Mouse (Mus musculus) heart, embryonic 11.5 days (tissue): Measurements from ENCODE around the gene Prss54. TPM values are rescaled to one million over a fixed set of nuclear protein-coding genes. Genes with fewer than 3 reads are reported as not detected.

ENCODE experiments used
- ATAC-seq: fragments of 200-750 bp; cut with Nextera tagmentation; replicated peaks from 2 replicates; pipeline ENCODE4 v1.8.0; 2017; ENCODE audit warnings: moderate library complexity; ENCODE audit not compliant: insufficient number of reproducible peaks, low FRiP score, low TSS enrichment
- H3K27ac ChIP-seq: fragments of 300-500 bp; sonication (generic); 2 replicates; pipeline ENCODE4 v1.5.1; 2014; ENCODE audit warnings: mild to moderate bottlenecking, low read depth, low read length
- H3K27me3 ChIP-seq: fragments of 300-500 bp; sonication (generic); 2 replicates; pipeline ENCODE4 v1.6.1; 2014; ENCODE audit warnings: mild to moderate bottlenecking, low read length, mixed read lengths; ENCODE audit not compliant: control insufficient read depth, insufficient read depth
- H3K36me3 ChIP-seq: fragments of 300-500 bp; sonication (generic); 2 replicates; pipeline ENCODE4 v1.6.1; 2014; ENCODE audit warnings: mild to moderate bottlenecking, low read length, moderate library complexity, mixed read lengths; ENCODE audit not compliant: control insufficient read depth, insufficient read depth
- H3K4me1 ChIP-seq: fragments of 300-500 bp; sonication (generic); 2 replicates; pipeline ENCODE4 v1.6.1; 2014; ENCODE audit warnings: low read length; ENCODE audit not compliant: control insufficient read depth, insufficient read depth
- H3K4me2 ChIP-seq: fragments of 300-500 bp; sonication (generic); 2 replicates; pipeline ENCODE4 v1.6.1; 2014; ENCODE audit warnings: mild to moderate bottlenecking, moderate library complexity
- H3K4me3 ChIP-seq: fragments of 300-500 bp; sonication (generic); 2 replicates; pipeline ENCODE4 v1.5.1; 2014; ENCODE audit warnings: low read depth, low read length
- H3K9ac ChIP-seq: fragments of 300-500 bp; sonication (generic); 2 replicates; pipeline ENCODE4 v1.6.1; 2014; ENCODE audit warnings: mild to moderate bottlenecking, low read depth, low read length, moderate library complexity
- H3K9me3 ChIP-seq: fragments of 300-500 bp; sonication (generic); replicated peaks from 2 replicates; pipeline ENCODE4 v1.6.1; 2016; ENCODE audit warnings: low read length; ENCODE audit not compliant: control insufficient read depth
- WGBS: fragments of 180-500 bp; shearing (Covaris S2); extraction: QIAGEN DNeasy Blood & Tissue Kit; methylation state at CpG from one replicate; pipeline ENCODE4 v1.1.7; 2014; ENCODE audit not compliant: insufficient replicate concordance; 5-methylcytosine and 5-hydroxymethylcytosine counted together
- polyA plus RNA-seq: library from polyadenylated mRNA; unstranded; fragments of >200 nt; fragmentation: Nextera tagmentation; extraction: Ambion mirVana; gene quantifications from 2 replicates; pipeline ENCODE4 v1.2.1, GENCODE M21; 2014

Gene Prss54
- polyA plus RNA-seq, 1 experiment from 2014 or later = not detected

GRCm38 (mm10) chr8:95602168-95602567 is 26.0 kb upstream of the Prss54 start:
- no peak for ATAC-seq
- H3K27me3 ChIP-seq = no peaks in the 10 kb centered on the region
- WGBS = 61% methylated on average over 2 of the region's 2 CpGs
- 0 out of 2 replicates have a peak, but pooled peaks cover 2% of the 10 kb centered on the region for H3K4me1 ChIP-seq
- H3K9me3 ChIP-seq = no peaks in the 10 kb centered on the region
- H3K4me2 ChIP-seq = no peak overlapping the region
- no peak overlapping the region for H3K27ac ChIP-seq
- no peak overlapping the region for H3K4me3 ChIP-seq
- no peak overlapping the region for H3K9ac ChIP-seq
- H3K36me3 ChIP-seq = no peaks in the 10 kb centered on the region

- H3K4me1 ChIP-seq = 0 out of 2 replicates have a peak, but pooled peaks cover 2% of the 10 kb centered on the region
- H3K4me3 ChIP-seq = no peak overlapping the region
- 67% methylated on average over 15 of the region's 15 CpGs for WGBS
- no peaks in the 10 kb centered on the region for H3K27me3 ChIP-seq
- no peaks in the 10 kb centered on the region for H3K36me3 ChIP-seq
- no peak overlapping the region for H3K27ac ChIP-seq
- H3K9ac ChIP-seq = no peak overlapping the region
- no peak overlapping the region for H3K4me2 ChIP-seq
- ATAC-seq = no peak
- H3K9me3 ChIP-seq = no peaks in the 10 kb centered on the region
Measured at GRCm38 (mm10) chr8:95601306-95601705, 25.2 kb upstream of the Prss54 start.

GRCm38 (mm10) chr8:95599861-95600260 is 23.7 kb upstream of the Prss54 start:
- Histone ChIP-seq H3K36me3 (no peaks in the 10 kb centered on the region), H3K4me1 (0 out of 2 replicates have a peak, but pooled peaks cover 4% of the 10 kb centered on the region), H3K27me3 (no peaks in the 10 kb centered on the region), H3K4me2 (peak overlapping the region; percentile 50), H3K27ac (no peak overlapping the region), H3K9me3 (no peaks in the 10 kb centered on the region), H3K4me3 (peak overlapping the region; percentile 17; the same call in 1 of the 2 replicates), H3K9ac (no peak overlapping the region)
- WGBS = 8% methylated on average over 11 of the region's 11 CpGs
- ATAC-seq = no peak

GRCm38 (mm10) chr8:95596841-95597241 is 20.7 kb upstream of the Prss54 start:
- H3K27ac ChIP-seq = peak overlapping the region; percentile 92
- no peaks in the 10 kb centered on the region for H3K27me3 ChIP-seq
- peak; percentile 82 for ATAC-seq
- H3K4me1 ChIP-seq = 0 out of 2 replicates have a peak, but pooled peaks cover 4% of the 10 kb centered on the region
- no peak overlapping the region for H3K9ac ChIP-seq
- H3K36me3 ChIP-seq = no peaks in the 10 kb centered on the region
- 28% methylated on average over 4 of the region's 4 CpGs for WGBS
- no peaks in the 10 kb centered on the region for H3K9me3 ChIP-seq
- H3K4me2 ChIP-seq = peak overlapping the region; percentile 6; the same call in 1 of the 2 replicates
- no peak overlapping the region for H3K4me3 ChIP-seq

GRCm38 (mm10) chr8:95595131-95595530 is 19.0 kb upstream of the Prss54 start:
- H3K9ac ChIP-seq = no peak overlapping the region
- no peaks in the 10 kb centered on the region for H3K36me3 ChIP-seq
- H3K27me3 ChIP-seq = no peaks in the 10 kb centered on the region
- WGBS = 79% methylated on average over 14 of the region's 14 CpGs
- H3K4me1 ChIP-seq = 0 out of 2 replicates have a peak, but pooled peaks cover 4% of the 10 kb centered on the region
- ATAC-seq = no peak
- H3K9me3 ChIP-seq = no peaks in the 10 kb centered on the region
- H3K4me3 ChIP-seq = no peak overlapping the region
- H3K27ac ChIP-seq = no peak overlapping the region
- H3K4me2 ChIP-seq = no peak overlapping the region

- Histone ChIP-seq H3K27ac (no peak overlapping the region), H3K4me1 (0 out of 2 replicates have a peak, but pooled peaks cover 4% of the 10 kb centered on the region), H3K27me3 (no peaks in the 10 kb centered on the region), H3K9me3 (no peaks in the 10 kb centered on the region), H3K4me3 (no peak overlapping the region), H3K4me2 (no peak overlapping the region), H3K36me3 (no peaks in the 10 kb centered on the region), H3K9ac (no peak overlapping the region)
- WGBS = 88% methylated on average over 7 of the region's 7 CpGs
- no peak for ATAC-seq
Measured at GRCm38 (mm10) chr8:95593439-95594393, 17.6 kb upstream of the Prss54 start.

GRCm38 (mm10) chr8:95592131-95592780 is 16.1 kb upstream of the Prss54 start:
- Histone ChIP-seq H3K4me2 (peak overlapping the region; percentile 4; the same call in 1 of the 2 replicates), H3K27ac (peak overlapping the region; percentile 62), H3K9me3 (no peaks in the 10 kb centered on the region), H3K4me3 (no peak overlapping the region), H3K9ac (no peak overlapping the region), H3K27me3 (no peaks in the 10 kb centered on the region), H3K36me3 (no peaks in the 10 kb centered on the region), H3K4me1 (0 out of 2 replicates have a peak, but pooled peaks cover 5% of the 10 kb centered on the region)
- WGBS = 76% methylated on average over 12 of the region's 12 CpGs
- 0 out of 2 replicates have a peak, but pooled peaks have one; percentile 35 for ATAC-seq

GRCm38 (mm10) chr8:95590539-95590938 is 14.4 kb upstream of the Prss54 start:
- no peak for ATAC-seq
- no peak overlapping the region for H3K4me3 ChIP-seq
- no peaks in the 10 kb centered on the region for H3K27me3 ChIP-seq
- no peak overlapping the region for H3K9ac ChIP-seq
- 0 out of 2 replicates have a peak, but pooled peaks cover 2% of the 10 kb centered on the region for H3K9me3 ChIP-seq
- H3K4me1 ChIP-seq = 0 out of 2 replicates have a peak, but pooled peaks cover 5% of the 10 kb centered on the region
- no peak overlapping the region for H3K4me2 ChIP-seq
- H3K36me3 ChIP-seq = no peaks in the 10 kb centered on the region
- H3K27ac ChIP-seq = no peak overlapping the region
- WGBS = 61% methylated on average over 4 of the region's 4 CpGs
